Mouse (Mus musculus): Measurements from ENCODE around the gene Rasal1. TPM values are rescaled to one million over a fixed set of nuclear protein-coding genes. Genes with fewer than 3 reads are reported as not detected.

The Rasal1 gene
- total and polyA plus RNA-seq, 3 experiments, result 0.69 to 4.5 TPM; not detected in 1

GRCm38 (mm10) chr5:120679676-120680555 is 31.3 kb downstream of the Rasal1 start:
- Histone ChIP-seq H3K4me1 (ENCODE audit: control insufficient read depth in 1 of 2, insufficient read depth in 2 of 2, low read length in 2 of 2) (no peaks in the 10 kb centered on the region), H3K79me2 (ENCODE audit: control insufficient read depth, insufficient read depth, low read length, poor library complexity) (no peaks in the 10 kb centered on the region), H3K27ac (ENCODE audit: control insufficient read depth, low read depth, low read length) (no peak overlapping the region), H3K9me3 (replicated peaks; ENCODE audit: insufficient read depth, low read length) (no peaks in the 10 kb centered on the region), H3K4me3 (ENCODE audit: control insufficient read depth in 1 of 2, insufficient read depth in 1 of 2, low read depth in 2 of 2, low read length in 2 of 2) (no peak overlapping the region), H3K27me3 (ENCODE audit: control insufficient read depth in 1 of 2, insufficient read depth in 2 of 2, low read length in 2 of 2) (no peaks in the 10 kb centered on the region), H3K36me3 (ENCODE audit: control insufficient read depth in 1 of 2, insufficient read depth in 2 of 2, low read length in 2 of 2) (no peaks in the 10 kb centered on the region), H3K9ac (ENCODE audit: control insufficient read depth, low read depth, low read length, poor library complexity, severe bottlenecking) (no peak overlapping the region)
- DNase-seq (ENCODE audit: low read depth, low spot score), result peak; percentile 12
- TF ChIP-seq CTCF (IDR thresholded peaks at IDR 0.05 in 2 of 3, conservative IDR thresholded peaks at IDR 0.05 in 1 of 3; ENCODE audit: control insufficient read depth in 1 of 3, insufficient read depth in 1 of 3, low read depth in 2 of 3, low read length in 3 of 3, poor library complexity in 1 of 3, severe bottlenecking in 1 of 3) (peak in 1 of 3 experiments; percentile 13; a peak in 2 of 6 replicates), CHD1 (IDR thresholded peaks at IDR 0.05; ENCODE audit: low read depth, low read length) (no peak), SMC3 (IDR thresholded peaks at IDR 0.05; ENCODE audit: low read depth, low read length) (0 out of 2 replicates have a peak, but pooled peaks have one; percentile 12)

GRCm38 (mm10) chr5:120680918-120681317 is 32.3 kb downstream of the Rasal1 start:
- no peak overlapping the region for H3K27ac ChIP-seq (ENCODE audit: control insufficient read depth, low read depth, low read length)
- H3K4me3 ChIP-seq (ENCODE audit: control insufficient read depth in 1 of 2, insufficient read depth in 1 of 2, low read depth in 2 of 2, low read length in 2 of 2), result no peak overlapping the region
- no peak overlapping the region for H3K9ac ChIP-seq (ENCODE audit: control insufficient read depth, low read depth, low read length, poor library complexity, severe bottlenecking)
- H3K36me3 ChIP-seq (ENCODE audit: control insufficient read depth in 1 of 2, insufficient read depth in 2 of 2, low read length in 2 of 2), result no peaks in the 10 kb centered on the region
- H3K4me1 ChIP-seq (ENCODE audit: control insufficient read depth in 1 of 2, insufficient read depth in 2 of 2, low read length in 2 of 2), result no peaks in the 10 kb centered on the region
- no peak for TF ChIP-seq TAL1 (IDR thresholded peaks at IDR 0.05; ENCODE audit: low read length)
- TF ChIP-seq RAD21 (IDR thresholded peaks at IDR 0.05; ENCODE audit: low read depth, low read length), result no peak
- no peak for TF ChIP-seq POLR2AphosphoS5 (IDR thresholded peaks at IDR 0.05; ENCODE audit: borderline replicate concordance, low read depth, low read length)
- TF ChIP-seq HCFC1 (IDR thresholded peaks at IDR 0.05; ENCODE audit: low read depth, low read length), result no peak
- no peak for TF ChIP-seq POLR2A (IDR thresholded peaks at IDR 0.05; ENCODE audit: control insufficient read depth in 1 of 2, insufficient read depth in 1 of 2, low read depth in 1 of 2, low read length in 2 of 2, poor library complexity in 1 of 2)
- no peak for TF ChIP-seq MXI1 (IDR thresholded peaks at IDR 0.05; ENCODE audit: low read depth, low read length)
- no peak for TF ChIP-seq EP300 (IDR thresholded peaks at IDR 0.05; ENCODE audit: low read depth in 1 of 2, low read length in 2 of 2)
- TF ChIP-seq TCF12 (IDR thresholded peaks at IDR 0.05; ENCODE audit: low read depth, low read length), result no peak
- TF ChIP-seq ETS1 (IDR thresholded peaks at IDR 0.05; ENCODE audit: low read depth, low read length), result no peak
- TF ChIP-seq MAFK (IDR thresholded peaks at IDR 0.05; ENCODE audit: borderline replicate concordance, low read depth, low read length), result no peak
- no peak for TF ChIP-seq ZC3H11A (IDR thresholded peaks at IDR 0.05; ENCODE audit: low read depth, low read length)
- TF ChIP-seq GATA1 (IDR thresholded peaks at IDR 0.05; ENCODE audit: low read depth, low read length), result no peak
- no peak for TF ChIP-seq CTCF (IDR thresholded peaks at IDR 0.05 in 2 of 3, conservative IDR thresholded peaks at IDR 0.05 in 1 of 3; ENCODE audit: control insufficient read depth in 1 of 3, insufficient read depth in 1 of 3, low read depth in 2 of 3, low read length in 3 of 3, poor library complexity in 1 of 3, severe bottlenecking in 1 of 3)
- no peak for TF ChIP-seq NRF1 (IDR thresholded peaks at IDR 0.05; ENCODE audit: insufficient read depth, low read depth, low read length, poor library complexity, severe bottlenecking)
- no peak for TF ChIP-seq MYB (IDR thresholded peaks at IDR 0.05; ENCODE audit: low read depth, low read length)
- DNase-seq (ENCODE audit: low read depth, low spot score), result no peak
- H3K9me3 ChIP-seq (replicated peaks; ENCODE audit: insufficient read depth, low read length), result no peaks in the 10 kb centered on the region
- no peaks in the 10 kb centered on the region for H3K79me2 ChIP-seq (ENCODE audit: control insufficient read depth, insufficient read depth, low read length, poor library complexity)
- H3K27me3 ChIP-seq (ENCODE audit: control insufficient read depth in 1 of 2, insufficient read depth in 2 of 2, low read length in 2 of 2), result no peaks in the 10 kb centered on the region

Measured in MEL (cell line).